In the genomic region with DNA sequence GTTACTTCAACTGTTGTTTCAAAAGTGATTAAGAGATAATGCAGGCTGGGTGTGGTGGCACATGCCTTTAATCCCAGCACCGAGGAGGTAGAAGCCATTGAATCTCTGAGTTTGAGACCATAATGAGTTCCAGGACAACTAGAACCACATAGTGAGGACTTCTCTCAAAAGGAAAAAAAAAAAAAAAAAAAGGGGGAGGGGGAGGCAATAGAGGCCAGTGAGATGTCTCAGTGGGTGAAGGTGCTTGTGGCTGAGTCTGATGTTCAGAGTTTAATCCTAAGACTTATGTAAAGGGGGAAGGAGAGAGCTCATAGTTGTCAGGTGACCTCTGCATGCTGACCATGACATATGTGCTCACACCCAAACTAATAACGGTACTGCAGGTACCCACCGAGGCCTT, we compare ENCODE assay signal across 10 mouse cellular contexts. TPM values are rescaled to one million over a fixed set of nuclear protein-coding genes. Genes with fewer than 3 reads are reported as not detected.
DNase-seq lines count a peak whose midpoint lies in the region; ATAC-seq and TF ChIP-seq lines count a peak whose summit lies in the region.
"Had no signal": no experiment of that assay in that cellular context is flagged by ENCODE, and none has a peak within 500 bp of the region (broad histone marks: within the 10 kb centered on the region; RNA-seq: fewer than 3 reads in every experiment).

No protein-coding gene starts in this region.

- no peaks in the 10 kb centered on the region for H3K9me3 ChIP-seq in kidney, embryonic 14.5 days (ENCODE audit: control insufficient read depth, low read length)
- H3K9me3 ChIP-seq in hindbrain, embryonic 13.5 days, result no peaks in the 10 kb centered on the region
- no peaks in the 10 kb centered on the region for H3K9me3 ChIP-seq in midbrain, embryonic 12.5 days

- H3K27me3 ChIP-seq in kidney, embryonic 14.5 days (ENCODE audit: control insufficient read depth, insufficient read depth, low read length), result no peaks in the 10 kb centered on the region
- no peaks in the 10 kb centered on the region for H3K27me3 ChIP-seq in hindbrain, embryonic 13.5 days
- H3K27me3 ChIP-seq in midbrain, embryonic 12.5 days, result no peaks in the 10 kb centered on the region

- H3K4me1 ChIP-seq in kidney, embryonic 14.5 days (ENCODE audit: control insufficient read depth, insufficient read depth, low read length), result peaks cover 32% of the 10 kb centered on the region
- peaks cover 35% of the 10 kb centered on the region for H3K4me1 ChIP-seq in bone marrow macrophage, adult 2 months (ENCODE audit: control insufficient read depth, insufficient read depth, low read length)
- H3K4me1 ChIP-seq in hindbrain, embryonic 13.5 days (replicated peaks), result peaks cover 54% of the 10 kb centered on the region
- peaks cover 35% of the 10 kb centered on the region for H3K4me1 ChIP-seq in midbrain, embryonic 12.5 days

- H3K9ac ChIP-seq in kidney, embryonic 14.5 days (ENCODE audit: low read depth, low read length), result no peak overlapping the region
- 0 out of 2 replicates have a peak overlapping the region, but pooled peaks have one; percentile 95 for H3K9ac ChIP-seq in hindbrain, embryonic 13.5 days
- H3K9ac ChIP-seq in midbrain, embryonic 12.5 days (replicated peaks), result no peak overlapping the region

- no peak overlapping the region for H3K27ac ChIP-seq in kidney, embryonic 14.5 days (ENCODE audit: low read depth, low read length)
- H3K27ac ChIP-seq in bone marrow macrophage, adult 2 months (ENCODE audit: insufficient read depth, low read depth, low read length), result peak overlapping the region; percentile 72
- no peak overlapping the region for H3K27ac ChIP-seq in hindbrain, embryonic 13.5 days
- H3K27ac ChIP-seq in midbrain, embryonic 12.5 days (replicated peaks), result no peak overlapping the region
- no peak overlapping the region for H3K27ac ChIP-seq in left cerebral cortex, adult 2 months

- DNase-seq in kidney, postnatal 4 days, result no peak
- DNase-seq in left cerebral cortex, adult 2 months (ENCODE audit: extremely low spot score in 1 of 2, low spot score in 2 of 2), result no peak
- DNase-seq in adipocyte (ENCODE audit: low spot score), result no peak
- DNase-seq in thymus, postnatal 4 days, result no peak
- DNase-seq: adrenal gland, postnatal 36 days; layer of hippocampus, adult 9-11 months had no signal

- no peak for TF ChIP-seq CTCF in bone marrow macrophage, adult 2 months (IDR thresholded peaks at IDR 0.05; ENCODE audit: low read depth, low read length)
- TF ChIP-seq CTCF in left cerebral cortex, adult 2 months (IDR thresholded peaks at IDR 0.05), result no peak

- ATAC-seq in kidney, embryonic 14.5 days (ENCODE audit: low FRiP score, low TSS enrichment), result no peak
- no peak for ATAC-seq in hindbrain, embryonic 13.5 days (ENCODE audit: low FRiP score)
- no peak for ATAC-seq in midbrain, embryonic 12.5 days (ENCODE audit: low FRiP score, low read depth)

- peak overlapping the region; percentile 100; the same call in 1 of the 2 replicates for H3K4me3 ChIP-seq in kidney, embryonic 14.5 days (ENCODE audit: low read length)
- peak overlapping the region; percentile 32 for H3K4me3 ChIP-seq in bone marrow macrophage, adult 2 months (ENCODE audit: insufficient read depth, low read length)
- no peak overlapping the region for H3K4me3 ChIP-seq in hindbrain, embryonic 13.5 days
- no peak overlapping the region for H3K4me3 ChIP-seq in midbrain, embryonic 12.5 days
- no peak overlapping the region for H3K4me3 ChIP-seq in left cerebral cortex, adult 2 months

- no peak for TF ChIP-seq POLR2A in bone marrow macrophage, adult 2 months (IDR thresholded peaks at IDR 0.05; ENCODE audit: borderline replicate concordance, low read depth, low read length)

- H3K4me2 ChIP-seq in kidney, embryonic 14.5 days (replicated peaks; ENCODE audit: low read depth, low read length), result peak overlapping the region; percentile 87
- peak overlapping the region; percentile 100 for H3K4me2 ChIP-seq in hindbrain, embryonic 13.5 days
- peak overlapping the region; percentile 87 for H3K4me2 ChIP-seq in midbrain, embryonic 12.5 days (replicated peaks)

- intact Hi-C loops in left cerebral cortex, adult 2 months (cut with DNase I), result loop anchor here (5.0 kb wide), 1 partner anchor 285 kb away; no protein-coding TSS in a partner anchor

- WGBS in kidney, embryonic 14.5 days, result 79% methylated on average over 3 of the region's 3 CpGs
- WGBS in hindbrain, embryonic 13.5 days, result 84% methylated on average over 3 of the region's 3 CpGs
- WGBS in midbrain, embryonic 12.5 days, result 72% methylated on average over 3 of the region's 3 CpGs

- peaks cover 18% of the 10 kb centered on the region for H3K36me3 ChIP-seq in kidney, embryonic 14.5 days (ENCODE audit: control insufficient read depth, insufficient read depth, low read length)
- H3K36me3 ChIP-seq in hindbrain, embryonic 13.5 days, result peaks cover 19% of the 10 kb centered on the region
- H3K36me3 ChIP-seq in midbrain, embryonic 12.5 days, result peaks cover 22% of the 10 kb centered on the region

RNA-seq across cellular contexts. Expression of a gene that starts 1.8 kb away (rescaled TPM):
- polyA plus RNA-seq in kidney, embryonic 14.5 days (2014; fragmentation: Nextera tagmentation; extraction: Ambion mirVana), result 9.4 and 20.0 TPM in 2 replicates
- 7.0 and 10.5 TPM in 2 replicates for polyA plus RNA-seq in bone marrow macrophage, adult 2 months (2012; ENCODE audit: insufficient read depth, insufficient read length, missing spikeins)
- 14.1 and 15.9 TPM in 2 replicates for polyA plus RNA-seq in hindbrain, embryonic 13.5 days (2015; fragmentation: Nextera tagmentation; extraction: Ambion mirVana)
- polyA plus RNA-seq in midbrain, embryonic 12.5 days (2016; fragmentation: Nextera tagmentation; extraction: Ambion mirVana), result 20.1 TPM in 2 replicates
- total RNA-seq in left cerebral cortex, adult 2 months (2021), result 1 to 10 TPM; 7.5 to 9.2 TPM

RNA-seq across cellular contexts. Expression of a gene that starts 1.9 kb away (rescaled TPM):
- polyA plus RNA-seq in kidney, embryonic 14.5 days (2014; fragmentation: Nextera tagmentation; extraction: Ambion mirVana), result 16.4 and 31.7 TPM in 2 replicates
- 7.8 and 10.0 TPM in 2 replicates for polyA plus RNA-seq in bone marrow macrophage, adult 2 months (2012; ENCODE audit: insufficient read depth, insufficient read length, missing spikeins)
- 18.2 and 18.6 TPM in 2 replicates for polyA plus RNA-seq in hindbrain, embryonic 13.5 days (2015; fragmentation: Nextera tagmentation; extraction: Ambion mirVana)
- polyA plus RNA-seq in midbrain, embryonic 12.5 days (2016; fragmentation: Nextera tagmentation; extraction: Ambion mirVana), result 34.2 and 38.5 TPM in 2 replicates
- total RNA-seq in left cerebral cortex, adult 2 months (2021), result 10 to 100 TPM; 35.0 to 35.7 TPM

Comparison
In these comparisons a context has a peak if more than half of its experiments do, and no peak if none do; other contexts are left out.
1. H3K4me3 ChIP-seq: peak in kidney, embryonic 14.5 days (single experiment) and bone marrow macrophage, adult 2 months (single experiment); none in hindbrain, embryonic 13.5 days (single experiment), midbrain, embryonic 12.5 days (single experiment) and left cerebral cortex, adult 2 months (single experiment).
2. Peak in every context shown above with its lines, with median percentiles within 50 percentile points of each other: H3K4me2 ChIP-seq.